Mouse (Mus musculus) layer of hippocampus, adult 9-11 months (tissue): ENCODE results near the gene Borcs8.

ENCODE experiments used
- DNase-seq: peaks from one replicate; pipeline ENCODE4 v3.0.0; 2022

Gene Borcs8

DNA sequence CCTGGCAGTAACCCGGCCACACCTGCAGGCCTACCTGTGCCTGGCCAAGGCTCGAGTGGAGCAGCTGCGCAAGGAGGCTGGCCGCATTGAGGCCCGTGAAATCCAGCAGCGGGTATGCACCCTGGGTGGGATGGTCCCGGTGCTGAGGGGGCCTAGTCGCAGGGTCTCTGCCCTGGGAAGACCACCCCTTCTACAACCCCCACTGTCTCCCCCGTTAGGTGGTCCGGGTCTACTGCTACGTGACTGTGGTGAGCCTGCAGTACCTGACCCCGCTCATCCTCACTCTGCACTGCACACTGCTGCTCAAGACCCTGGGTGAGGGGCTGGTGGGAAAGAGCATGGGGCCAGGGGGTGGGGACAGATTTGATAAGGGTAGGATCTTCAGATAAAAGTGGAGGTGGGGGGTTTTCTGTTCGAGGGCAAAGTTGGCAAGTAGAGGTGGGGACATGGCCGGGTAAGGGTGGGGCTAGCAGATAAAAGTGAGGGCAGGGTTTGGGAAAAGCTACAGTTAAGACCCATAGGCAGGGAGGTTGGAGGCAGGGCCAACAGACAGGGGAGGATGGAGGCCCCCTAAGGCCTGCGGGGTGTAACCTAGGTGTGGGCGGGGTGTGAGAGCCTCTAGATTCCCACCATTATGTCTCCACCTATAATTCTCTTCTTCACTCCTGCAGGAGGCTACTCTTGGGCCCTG is 42.1 kb downstream of the Borcs8 start:
- no peak for DNase-seq

DNA sequence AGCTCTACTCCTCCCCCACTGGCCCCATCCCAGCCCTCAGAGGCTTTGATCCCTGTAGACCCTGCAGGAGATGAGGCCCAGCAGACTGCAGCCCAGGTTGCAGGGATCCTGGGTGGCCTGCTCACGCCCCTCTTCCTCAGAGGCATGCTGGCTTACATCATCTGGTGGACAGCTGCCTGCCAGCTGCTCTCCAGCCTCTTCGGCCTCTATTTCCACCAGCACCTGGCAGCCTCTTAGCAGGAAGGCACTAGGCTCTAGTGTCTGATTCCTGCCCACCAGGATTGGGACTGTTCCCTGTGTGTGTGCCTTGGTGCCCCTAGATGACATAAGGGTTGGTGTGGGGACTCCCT is 42.6 kb downstream of the Borcs8 start:
- DNase-seq, result no peak

DNA sequence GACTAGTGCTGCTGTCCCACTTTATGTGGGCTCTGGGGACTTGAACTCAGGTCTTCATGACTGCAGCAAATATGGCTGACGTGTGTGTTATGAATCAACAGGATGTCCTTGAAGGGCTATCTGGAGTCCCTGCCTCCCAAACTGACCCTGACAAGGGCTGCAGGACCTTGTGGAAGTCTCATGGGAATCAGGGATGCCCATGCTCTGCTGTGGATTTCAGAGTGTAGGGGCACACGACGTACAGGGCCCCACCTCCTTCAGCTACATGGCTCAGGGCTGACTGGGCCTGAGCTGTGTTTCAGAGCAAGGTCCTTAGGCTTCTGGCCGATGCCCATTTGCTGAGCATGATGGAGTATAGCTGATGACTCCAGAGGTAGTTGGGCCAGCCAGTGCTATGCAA is 43.9 kb downstream of the Borcs8 start:
- DNase-seq, result no peak

DNA sequence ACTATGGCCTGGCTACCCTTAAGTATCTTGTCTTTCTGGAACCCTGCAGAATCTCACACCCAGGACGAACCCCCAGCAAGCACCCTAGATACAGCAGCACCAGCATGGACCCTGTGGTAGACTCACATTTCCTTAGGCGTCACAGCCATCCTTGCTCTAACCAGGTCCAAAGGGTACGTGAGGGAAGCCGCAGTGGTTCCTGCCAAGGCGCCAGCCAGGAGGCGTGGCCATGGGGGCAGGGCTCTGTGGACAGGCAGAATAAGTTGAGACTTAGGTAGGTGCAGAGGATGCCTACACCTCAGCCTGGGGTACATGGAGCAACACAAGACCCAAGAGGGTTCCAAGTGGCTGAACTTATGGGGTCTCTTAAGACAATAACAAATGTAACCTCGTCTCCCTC is 49.4 kb downstream of the Borcs8 start:
- no peak for DNase-seq

DNA sequence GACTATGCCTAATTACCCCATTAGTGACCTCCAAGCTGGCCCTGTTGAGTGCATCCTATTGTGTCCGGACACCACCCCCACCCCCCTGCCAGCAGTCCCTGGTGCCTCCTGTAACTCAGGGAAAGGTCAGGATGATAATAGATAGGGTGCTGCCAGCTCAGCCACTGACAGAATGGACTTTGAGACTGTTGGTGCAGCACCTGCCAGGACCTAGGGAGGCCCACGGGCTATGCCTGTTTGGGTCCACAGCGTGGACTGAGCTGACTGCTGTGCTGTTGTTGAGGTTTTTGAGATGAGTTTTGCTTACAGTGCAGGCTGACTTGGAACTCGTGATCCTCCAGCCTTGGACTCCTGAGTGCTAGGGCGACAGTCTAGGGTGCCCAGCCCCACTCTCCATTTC is 53.9 kb downstream of the Borcs8 start:
- no peak for DNase-seq

DNA sequence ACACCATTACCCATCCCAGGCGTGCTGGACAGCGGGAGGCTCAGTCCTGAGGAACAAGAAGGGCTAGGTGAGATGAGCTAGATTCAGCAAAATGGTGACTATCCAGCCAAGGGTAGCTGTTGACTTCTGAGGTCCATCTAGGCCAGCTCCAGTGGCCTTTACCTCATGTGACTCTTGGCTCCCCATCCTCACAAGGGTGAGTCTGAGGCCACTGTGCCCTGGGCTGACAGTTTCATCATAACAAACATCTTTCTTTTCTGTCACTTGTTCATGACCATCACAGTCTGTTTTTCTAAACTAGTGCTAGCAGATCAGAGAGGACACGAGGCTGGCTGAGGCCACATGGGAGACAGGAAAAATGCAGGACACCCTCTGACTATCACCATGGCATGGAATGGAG is 54.9 kb downstream of the Borcs8 start:
- no peak for DNase-seq

DNA sequence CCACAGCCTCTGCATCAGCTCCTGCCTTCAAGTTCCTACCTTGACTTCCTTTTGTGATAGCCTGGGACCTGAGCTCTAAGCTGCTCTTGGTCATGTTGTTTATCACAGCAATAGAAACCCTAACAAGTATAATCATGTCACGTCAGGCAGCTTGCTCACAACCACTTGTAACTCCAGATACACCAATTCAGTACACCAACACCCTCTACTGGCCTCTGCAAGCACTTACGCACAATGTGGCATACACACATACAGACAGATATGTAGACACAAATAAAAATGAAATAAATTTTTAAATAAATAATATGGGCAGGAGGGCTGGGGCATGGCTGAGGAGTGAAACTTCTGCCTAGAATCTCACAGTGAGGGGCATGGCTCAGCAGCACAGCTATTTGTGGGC is 56.5 kb downstream of the Borcs8 start:
- no peak for DNase-seq
